Mouse (Mus musculus) liver, postnatal 0 days (tissue): Measurements from ENCODE around the gene Nars2. TPM values are rescaled to one million over a fixed set of nuclear protein-coding genes. Genes with fewer than 3 reads are reported as not detected.

ENCODE experiments used
- ATAC-seq: fragments of 200-750 bp; cut with Nextera tagmentation; 2 replicates; pipeline ENCODE4 v1.8.0; 2017; ENCODE audit warnings: mild to moderate bottlenecking, moderate library complexity
- DNase-seq: peaks from one replicate; pipeline ENCODE4 v3.0.0-alpha.2; 2016
- H3K27ac ChIP-seq: fragments of 300-500 bp; sonication (generic); 2 replicates; pipeline ENCODE4 v1.5.1; 2014; ENCODE audit warnings: antibody characterized with exemption, moderate library complexity, mild to moderate bottlenecking, low read depth
- H3K27me3 ChIP-seq: fragments of 300-500 bp; sonication (generic); 2 replicates; pipeline ENCODE4 v1.6.1; 2014; ENCODE audit warnings: low read length, control low read depth, mixed read lengths; ENCODE audit not compliant: insufficient read depth
- H3K36me3 ChIP-seq: fragments of 300-500 bp; sonication (generic); replicated peaks from 2 replicates; pipeline ENCODE4 v1.6.1; 2014; ENCODE audit warnings: mild to moderate bottlenecking, control low read depth, low read length, moderate library complexity, mixed read lengths; ENCODE audit not compliant: insufficient read depth
- H3K4me1 ChIP-seq: fragments of 300-500 bp; sonication (generic); 2 replicates; pipeline ENCODE4 v1.6.1; 2014; ENCODE audit warnings: antibody characterized with exemption, mild to moderate bottlenecking, control low read depth; ENCODE audit not compliant: insufficient read depth
- H3K4me2 ChIP-seq: fragments of 300-500 bp; sonication (generic); 2 replicates; pipeline ENCODE4 v1.6.1; 2014; ENCODE audit warnings: low read depth, mild to moderate bottlenecking, low read length, moderate library complexity, mixed read lengths
- H3K4me3 ChIP-seq: fragments of 300-500 bp; sonication (generic); 2 replicates; pipeline ENCODE4 v1.5.1; 2014; ENCODE audit warnings: low read depth, low read length
- H3K9ac ChIP-seq: fragments of 300-500 bp; sonication (generic); replicated peaks from 2 replicates; pipeline ENCODE4 v1.6.1; 2014; ENCODE audit warnings: mild to moderate bottlenecking, moderate library complexity
- H3K9me3 ChIP-seq: fragments of 300-500 bp; sonication (generic); 2 replicates; pipeline ENCODE4 v1.6.1; 2016; ENCODE audit warnings: mild to moderate bottlenecking, control low read depth, low read length, mixed read lengths
- CTCF ChIP-seq: sonication (generic); IDR thresholded peaks from 2 replicates; pipeline ENCODE4 v1.5.1; 2016; ENCODE audit warnings: antibody characterized with exemption, low read depth
- EP300 ChIP-seq: IDR thresholded peaks from 2 replicates; pipeline ENCODE4 v1.6.1; 2016; ENCODE audit warnings: antibody characterized with exemption, low read depth, mild to moderate bottlenecking
- WGBS: fragments of 180-500 bp; shearing (Covaris S2); extraction: QIAGEN DNeasy Blood & Tissue Kit; methylation state at CpG from one replicate; pipeline ENCODE4 v1.1.7; 2014; ENCODE audit not compliant: insufficient replicate concordance; 5-methylcytosine and 5-hydroxymethylcytosine counted together
- polyA plus RNA-seq: library from polyadenylated mRNA; unstranded; fragments of >200 nt; fragmentation: Nextera tagmentation; extraction: Ambion mirVana; gene quantifications from 2 replicates; pipeline ENCODE4 v1.2.1, GENCODE M21; 2015

Nars2 gene
- 13.3 and 14.1 TPM in 2 replicates for polyA plus RNA-seq

DNA sequence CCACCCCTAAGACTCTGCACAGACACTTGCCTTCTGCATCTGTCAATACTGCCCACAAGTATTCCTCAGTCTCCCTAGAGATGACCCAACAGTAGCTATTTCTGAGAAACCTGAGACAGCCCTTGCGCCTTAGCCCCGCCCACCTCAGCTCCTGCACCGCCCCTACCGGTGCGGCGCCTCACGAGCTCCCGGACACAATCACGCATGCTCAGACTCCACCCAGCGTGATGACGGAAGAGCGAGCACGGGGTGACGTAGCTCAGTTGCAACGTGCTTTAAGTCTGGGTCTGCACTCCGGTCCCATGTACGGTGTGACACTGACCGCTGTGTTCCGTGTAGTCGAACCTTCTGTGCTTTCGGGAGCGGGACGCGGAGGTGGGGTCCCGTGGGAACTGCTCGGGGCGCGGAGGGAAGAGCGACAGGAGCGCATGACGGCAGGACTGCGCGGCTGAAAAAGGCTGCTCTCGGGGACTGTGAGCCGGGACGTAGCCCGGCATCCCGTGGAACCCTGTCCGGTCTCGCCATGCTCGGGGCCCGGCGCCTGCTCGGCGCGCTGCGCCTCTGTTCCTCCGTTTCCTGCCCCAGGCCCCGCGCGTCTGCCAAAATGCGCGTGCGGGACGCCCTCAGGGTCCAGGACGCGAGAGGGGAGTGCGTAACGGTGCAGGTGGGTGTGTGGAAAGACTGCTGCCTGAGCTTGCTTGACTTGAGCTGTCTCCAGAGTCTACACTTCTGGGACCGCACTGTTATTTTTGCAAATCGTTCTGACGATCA is at the start of gene Nars2:
Gene Nars2 (plus strand): TSS at position 225 of the 771 bp plus-strand sequence.
- peak within 1 kb of the TSS; percentile 86 for H3K9ac ChIP-seq
- DNase-seq (peak; percentile 96), ATAC-seq (peak; percentile 99)
- H3K27me3 ChIP-seq: no peaks in the 10 kb centered on the region
- H3K4me1 ChIP-seq: peaks cover 9% of the 10 kb centered on the region
- H3K36me3 ChIP-seq: no peaks in the 10 kb centered on the region
- TF ChIP-seq EP300 (no peak), CTCF (peak; percentile 67)
- H3K4me3 ChIP-seq: peak within 1 kb of the TSS; percentile 85
- H3K9me3 ChIP-seq: no peaks in the 10 kb centered on the region
- peak within 1 kb of the TSS; percentile 86 for H3K4me2 ChIP-seq
- peak within 1 kb of the TSS; percentile 92 for H3K27ac ChIP-seq
- under 1% methylated on average over 62 of the region's 62 CpGs for WGBS

DNA sequence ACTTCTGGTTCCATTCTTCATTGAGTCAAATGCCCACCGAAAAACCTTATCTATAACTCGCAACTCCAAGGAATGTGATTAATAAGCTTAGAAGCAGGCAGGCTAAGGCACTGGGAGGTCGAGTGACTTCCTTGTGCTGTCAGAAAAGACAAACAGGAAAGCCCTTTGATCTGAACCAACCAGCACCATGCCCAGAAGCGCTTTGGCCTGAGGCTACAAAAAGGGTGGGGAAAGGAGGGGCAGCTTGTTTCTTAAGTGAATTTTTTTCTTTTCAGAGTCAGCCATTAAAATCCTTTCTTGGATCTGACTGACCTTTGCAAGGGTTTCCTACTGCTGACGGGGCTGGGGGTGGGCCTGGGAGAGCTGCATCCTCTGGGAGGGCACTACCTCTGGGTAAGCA is 49.1 kb upstream of the Nars2 start:
- no peaks in the 10 kb centered on the region for H3K9me3 ChIP-seq
- 46% methylated on average over 5 of the region's 5 CpGs for WGBS
- H3K4me1 ChIP-seq: peaks cover 13% of the 10 kb centered on the region
- TF ChIP-seq CTCF (no peak), EP300 (no peak)
- no peaks in the 10 kb centered on the region for H3K27me3 ChIP-seq
- H3K4me2 ChIP-seq: no peak overlapping the region
- H3K4me3 ChIP-seq: no peak overlapping the region
- ATAC-seq (no peak), DNase-seq (no peak)
- no peaks in the 10 kb centered on the region for H3K36me3 ChIP-seq
- no peak overlapping the region for H3K27ac ChIP-seq
- no peak overlapping the region for H3K9ac ChIP-seq

DNA sequence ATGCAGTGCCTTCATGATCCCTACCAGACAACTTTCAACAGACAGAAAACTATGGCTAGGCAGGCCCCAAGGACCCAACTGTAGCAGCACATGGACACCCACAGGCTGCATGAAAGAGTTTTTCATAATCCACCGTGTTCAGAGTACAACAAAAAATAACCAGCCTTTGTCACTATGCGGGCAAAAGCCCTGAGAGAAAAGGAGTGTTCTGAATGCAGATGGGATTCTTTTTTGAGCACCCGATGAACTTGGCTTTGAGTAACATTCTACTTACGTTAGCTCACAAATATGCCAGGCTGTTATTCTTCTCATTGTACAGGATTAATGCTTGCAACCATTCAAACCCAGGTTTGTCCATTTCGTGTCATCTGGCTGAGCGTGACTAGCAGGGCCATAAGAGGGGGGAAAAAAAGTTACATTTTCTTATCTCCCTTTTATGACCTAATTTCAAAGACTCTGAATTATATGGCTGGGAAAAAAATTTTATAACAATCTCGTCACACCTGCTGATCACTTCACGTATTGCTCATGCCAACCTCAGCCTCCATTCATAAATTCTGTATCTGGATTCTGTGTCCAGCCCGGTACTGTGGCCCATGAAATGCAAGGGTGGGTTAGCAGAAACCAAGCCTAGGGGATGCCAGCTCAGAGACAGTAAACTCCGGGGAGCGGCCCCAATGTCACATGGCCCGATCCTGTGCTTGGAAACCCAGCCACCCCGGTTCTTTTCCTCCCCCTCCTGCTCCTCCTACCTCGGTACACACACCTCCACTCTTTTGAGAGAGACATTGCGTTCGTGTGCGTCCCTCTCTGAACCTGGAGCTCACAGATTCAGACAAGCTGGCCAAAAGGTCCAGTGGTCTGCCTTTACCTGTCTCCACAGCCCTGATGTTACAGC is 48.0 kb upstream of the Nars2 start:
- peaks cover 13% of the 10 kb centered on the region for H3K4me1 ChIP-seq
- H3K27me3 ChIP-seq: no peaks in the 10 kb centered on the region
- no peak overlapping the region for H3K4me3 ChIP-seq
- DNase-seq (no peak), ATAC-seq (no peak)
- WGBS: 77% methylated on average over 17 of the region's 17 CpGs
- H3K9ac ChIP-seq: no peak overlapping the region
- no peaks in the 10 kb centered on the region for H3K9me3 ChIP-seq
- no peak overlapping the region for H3K4me2 ChIP-seq
- H3K36me3 ChIP-seq: no peaks in the 10 kb centered on the region
- no peak for TF ChIP-seq EP300
- no peak for TF ChIP-seq CTCF
- H3K27ac ChIP-seq: no peak overlapping the region

DNA sequence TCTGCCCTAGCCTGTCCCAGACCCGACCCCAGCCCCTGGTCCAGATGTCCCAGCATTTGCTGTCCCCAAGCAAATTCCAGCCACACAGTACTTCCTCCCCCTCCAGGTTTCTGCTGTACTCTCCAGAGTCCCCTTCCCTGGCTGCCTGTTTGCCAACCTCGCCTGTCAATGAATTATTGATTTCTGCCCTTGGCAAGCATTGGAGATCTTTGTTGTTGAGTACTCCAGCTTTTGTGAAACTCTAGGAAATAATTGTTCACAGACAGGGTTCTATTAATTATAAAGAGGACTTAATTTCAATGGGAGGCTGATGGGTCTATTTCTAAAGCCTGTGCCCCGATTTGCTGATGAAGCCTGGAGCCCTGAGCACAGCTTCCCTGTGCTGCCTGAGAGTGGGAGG is 46.9 kb upstream of the Nars2 start:
- Histone ChIP-seq H3K27ac (no peak overlapping the region), H3K9ac (no peak overlapping the region), H3K27me3 (no peaks in the 10 kb centered on the region), H3K4me1 (peaks cover 12% of the 10 kb centered on the region), H3K9me3 (no peaks in the 10 kb centered on the region), H3K36me3 (no peaks in the 10 kb centered on the region), H3K4me2 (no peak overlapping the region), H3K4me3 (no peak overlapping the region)
- DNase-seq (peak; percentile 44), ATAC-seq (peak; percentile 73)
- TF ChIP-seq EP300 (no peak), CTCF (no peak)
- whole genome bisulfite sequencing: 49% methylated on average over 3 of the region's 3 CpGs

DNA sequence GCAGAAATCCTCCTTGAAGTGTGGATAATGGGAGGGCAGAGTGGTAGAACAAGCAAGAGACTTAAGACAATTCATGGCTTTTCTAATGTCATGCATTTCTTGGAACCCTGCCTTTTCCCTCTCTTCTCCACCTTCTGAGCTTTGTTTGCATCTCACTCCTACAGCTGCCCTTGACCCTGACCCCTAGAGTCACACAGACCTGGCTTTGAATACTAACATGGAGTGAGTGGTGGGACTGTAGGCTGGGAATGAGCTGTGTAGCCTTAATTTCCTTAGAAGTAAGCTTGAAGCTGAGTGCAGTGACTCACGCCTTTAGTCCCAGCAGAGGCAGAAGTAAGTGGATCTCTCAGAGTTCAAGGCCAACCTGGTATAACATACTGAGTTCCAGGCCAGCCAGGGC is 46.4 kb upstream of the Nars2 start:
- ATAC-seq: no peak
- H3K27ac ChIP-seq: no peak overlapping the region

DNA sequence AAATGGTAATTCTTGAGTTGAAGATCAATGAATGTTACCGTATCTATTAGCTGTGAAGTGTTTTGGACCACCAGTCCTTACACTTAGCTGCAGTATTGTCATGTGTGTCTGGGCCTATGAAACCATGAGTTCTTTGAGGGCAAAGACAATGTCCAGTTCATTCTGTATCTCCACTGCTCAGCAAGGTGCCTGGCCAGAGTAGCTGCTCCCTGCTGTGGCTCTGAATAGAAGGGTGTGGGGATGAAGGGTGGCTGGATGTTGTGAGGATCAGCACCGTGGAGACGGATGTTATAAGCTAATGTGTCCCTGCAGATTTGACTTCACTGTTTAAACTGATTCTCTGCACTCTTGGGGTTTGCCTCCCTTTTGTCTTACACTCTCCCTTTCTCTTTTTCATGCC is 45.9 kb upstream of the Nars2 start:
- TF ChIP-seq EP300 (no peak), CTCF (no peak)

More for the DNA sequence above, 46.4 kb upstream of the Nars2 start:
- Histone ChIP-seq H3K27me3 (no peaks in the 10 kb centered on the region), H3K36me3 (no peaks in the 10 kb centered on the region), H3K4me3 (no peak overlapping the region), H3K4me2 (no peak overlapping the region), H3K9me3 (no peaks in the 10 kb centered on the region), H3K4me1 (peaks cover 9% of the 10 kb centered on the region), H3K9ac (no peak overlapping the region)
- TF ChIP-seq EP300: no peak
- no peak for TF ChIP-seq CTCF
- DNase-seq: no peak
- 74% methylated on average over 1 of the region's 1 CpGs for WGBS

More for the DNA sequence above, 45.9 kb upstream of the Nars2 start:
- Histone ChIP-seq H3K36me3 (no peaks in the 10 kb centered on the region), H3K27me3 (no peaks in the 10 kb centered on the region), H3K4me1 (peaks cover 9% of the 10 kb centered on the region), H3K4me3 (no peak overlapping the region), H3K27ac (no peak overlapping the region), H3K9me3 (no peaks in the 10 kb centered on the region), H3K9ac (no peak overlapping the region), H3K4me2 (no peak overlapping the region)
- no peak for DNase-seq
- WGBS: 89% methylated on average over 3 of the region's 3 CpGs
- ATAC-seq: no peak
